Mouse (Mus musculus): Measurements from ENCODE around the gene Btbd7. TPM values are rescaled to one million over a fixed set of nuclear protein-coding genes. Genes with fewer than 3 reads are reported as not detected.

The Btbd7 gene
- polyA plus RNA-seq, 1 experiment: 12.4 TPM

DNA sequence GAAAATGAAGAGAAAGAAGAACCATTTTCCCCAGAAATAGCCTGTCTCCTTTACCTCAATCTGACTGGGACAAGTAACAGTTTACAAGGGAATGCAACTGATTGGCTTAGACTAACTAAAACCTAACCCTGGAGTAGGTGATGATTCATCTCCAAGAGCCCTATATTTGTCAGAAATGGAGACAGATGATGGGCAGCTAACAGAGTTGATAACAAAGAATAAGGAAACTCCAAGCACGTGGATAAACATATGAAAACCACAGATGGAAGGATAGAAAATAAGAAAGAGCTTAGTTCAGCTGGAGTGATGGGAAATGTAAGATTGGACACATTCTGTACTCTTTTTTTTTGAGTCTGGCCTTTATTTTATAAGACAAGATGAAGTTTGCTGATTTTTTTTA lies 7.7 kb downstream of the Btbd7 start:
- TF ChIP-seq CTCF (IDR thresholded peaks at IDR 0.05; ENCODE audit: extremely low read depth, insufficient read depth, low read length): no peak
- no peak for TF ChIP-seq POLR2A (IDR thresholded peaks at IDR 0.05; ENCODE audit: extremely low read depth, insufficient read depth, low read length)
- H3K4me3 ChIP-seq (ENCODE audit: insufficient read depth, low read length): no peak overlapping the region

GRCm38 (mm10) chr12:102869802-102870201 lies 8.5 kb downstream of the Btbd7 start:
- Histone ChIP-seq H3K4me3 (ENCODE audit: insufficient read depth, low read length) (no peak overlapping the region), H3K27ac (ENCODE audit: insufficient read depth, low read length) (no peak overlapping the region), H3K4me1 (ENCODE audit: control insufficient read depth, insufficient read depth, low read length) (peaks cover under 1% of the 10 kb centered on the region; the same call in 1 of the 2 replicates)
- TF ChIP-seq POLR2A (IDR thresholded peaks at IDR 0.05; ENCODE audit: extremely low read depth, insufficient read depth, low read length): no peak
- TF ChIP-seq CTCF (IDR thresholded peaks at IDR 0.05; ENCODE audit: extremely low read depth, insufficient read depth, low read length): no peak

More for the DNA sequence above, 7.7 kb downstream of the Btbd7 start:
- Histone ChIP-seq H3K4me1 (ENCODE audit: control insufficient read depth, insufficient read depth, low read length) (no peaks in the 10 kb centered on the region), H3K27ac (ENCODE audit: insufficient read depth, low read length) (no peak overlapping the region)

DNA sequence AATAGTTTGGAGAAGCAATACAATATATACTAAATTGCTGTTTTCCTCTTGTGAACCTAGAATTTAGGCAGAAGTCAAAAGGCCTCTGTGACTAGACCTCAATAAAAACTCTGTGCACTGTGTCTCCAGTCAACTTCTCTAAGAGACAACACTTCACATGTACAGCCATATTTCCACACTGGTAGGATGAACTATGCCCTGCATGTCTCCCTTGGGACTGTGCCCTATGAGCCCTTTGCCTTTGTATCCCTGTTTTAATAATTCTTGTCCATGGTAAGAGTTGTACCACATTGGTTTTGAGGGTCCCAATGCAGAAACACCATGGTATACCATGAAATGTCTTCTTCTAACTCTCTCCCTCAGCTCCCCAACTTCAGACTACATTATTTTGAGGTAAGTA lies 17.5 kb downstream of the Btbd7 start:
- Histone ChIP-seq H3K4me3 (ENCODE audit: insufficient read depth, low read length) (no peak overlapping the region), H3K4me1 (ENCODE audit: control insufficient read depth, insufficient read depth, low read length) (peaks cover 2% of the 10 kb centered on the region; the same call in 1 of the 2 replicates), H3K27ac (ENCODE audit: insufficient read depth, low read length) (no peak overlapping the region)
- TF ChIP-seq POLR2A (IDR thresholded peaks at IDR 0.05; ENCODE audit: extremely low read depth, insufficient read depth, low read length) (no peak), CTCF (IDR thresholded peaks at IDR 0.05; ENCODE audit: extremely low read depth, insufficient read depth, low read length) (no peak)

- no peak overlapping the region for H3K27ac ChIP-seq (ENCODE audit: insufficient read depth, low read length)
- H3K4me3 ChIP-seq (ENCODE audit: insufficient read depth, low read length): no peak overlapping the region
- H3K4me1 ChIP-seq (ENCODE audit: control insufficient read depth, insufficient read depth, low read length): no peaks in the 10 kb centered on the region
- TF ChIP-seq CTCF (IDR thresholded peaks at IDR 0.05; ENCODE audit: extremely low read depth, insufficient read depth, low read length) (no peak), POLR2A (IDR thresholded peaks at IDR 0.05; ENCODE audit: extremely low read depth, insufficient read depth, low read length) (no peak)
Measured at GRCm38 (mm10) chr12:102838271-102838670, 40.0 kb downstream of the Btbd7 start.

GRCm38 (mm10) chr12:102832746-102833300 lies 45.4 kb downstream of the Btbd7 start:
- H3K4me3 ChIP-seq (ENCODE audit: insufficient read depth, low read length): no peak overlapping the region
- H3K4me1 ChIP-seq (ENCODE audit: control insufficient read depth, insufficient read depth, low read length): no peaks in the 10 kb centered on the region
- H3K27ac ChIP-seq (ENCODE audit: insufficient read depth, low read length): no peak overlapping the region
- TF ChIP-seq POLR2A (IDR thresholded peaks at IDR 0.05; ENCODE audit: extremely low read depth, insufficient read depth, low read length) (no peak), CTCF (IDR thresholded peaks at IDR 0.05; ENCODE audit: extremely low read depth, insufficient read depth, low read length) (no peak)

- H3K27ac ChIP-seq (ENCODE audit: insufficient read depth, low read length): no peak overlapping the region
- H3K4me3 ChIP-seq (ENCODE audit: insufficient read depth, low read length): no peak overlapping the region
- TF ChIP-seq POLR2A (IDR thresholded peaks at IDR 0.05; ENCODE audit: extremely low read depth, insufficient read depth, low read length): no peak
- TF ChIP-seq CTCF (IDR thresholded peaks at IDR 0.05; ENCODE audit: extremely low read depth, insufficient read depth, low read length): no peak
- H3K4me1 ChIP-seq (ENCODE audit: control insufficient read depth, insufficient read depth, low read length): no peaks in the 10 kb centered on the region
Measured at GRCm38 (mm10) chr12:102831888-102832287, 46.4 kb downstream of the Btbd7 start.

DNA sequence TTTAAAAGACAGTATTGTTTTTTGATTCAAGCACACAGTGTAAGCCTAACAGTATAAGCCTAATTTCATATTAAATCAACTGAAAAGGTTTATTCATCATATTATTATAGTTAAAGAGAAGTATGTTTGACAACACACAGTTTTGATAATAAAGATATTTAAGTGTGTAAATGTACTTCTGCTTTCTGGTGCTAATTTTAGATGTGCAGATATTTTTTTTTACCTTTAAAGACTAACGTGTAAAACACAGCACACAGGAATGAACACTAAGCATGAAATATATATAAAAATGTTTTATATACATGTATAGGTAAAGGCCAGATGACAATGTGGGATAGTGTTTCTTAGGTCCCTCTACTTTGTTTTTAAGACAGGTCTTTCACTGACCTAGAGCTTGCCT lies 51.2 kb downstream of the Btbd7 start:
- no peak overlapping the region for H3K27ac ChIP-seq (ENCODE audit: insufficient read depth, low read length)

GRCm38 (mm10) chr12:102826399-102826798 lies 51.9 kb downstream of the Btbd7 start:
- Histone ChIP-seq H3K4me3 (ENCODE audit: insufficient read depth, low read length) (no peak overlapping the region), H3K4me1 (ENCODE audit: control insufficient read depth, insufficient read depth, low read length) (no peaks in the 10 kb centered on the region), H3K27ac (ENCODE audit: insufficient read depth, low read length) (no peak overlapping the region)
- TF ChIP-seq CTCF (IDR thresholded peaks at IDR 0.05; ENCODE audit: extremely low read depth, insufficient read depth, low read length): no peak
- TF ChIP-seq POLR2A (IDR thresholded peaks at IDR 0.05; ENCODE audit: extremely low read depth, insufficient read depth, low read length): no peak

More for the DNA sequence above, 51.2 kb downstream of the Btbd7 start:
- TF ChIP-seq POLR2A (IDR thresholded peaks at IDR 0.05; ENCODE audit: extremely low read depth, insufficient read depth, low read length) (no peak), CTCF (IDR thresholded peaks at IDR 0.05; ENCODE audit: extremely low read depth, insufficient read depth, low read length) (no peak)
- no peaks in the 10 kb centered on the region for H3K4me1 ChIP-seq (ENCODE audit: control insufficient read depth, insufficient read depth, low read length)
- no peak overlapping the region for H3K4me3 ChIP-seq (ENCODE audit: insufficient read depth, low read length)

GRCm38 (mm10) chr12:102814858-102815257 lies 63.4 kb downstream of the Btbd7 start:
- no peak for TF ChIP-seq POLR2A (IDR thresholded peaks at IDR 0.05; ENCODE audit: extremely low read depth, insufficient read depth, low read length)
- Histone ChIP-seq H3K27ac (ENCODE audit: insufficient read depth, low read length) (no peak overlapping the region), H3K4me3 (ENCODE audit: insufficient read depth, low read length) (no peak overlapping the region), H3K4me1 (ENCODE audit: control insufficient read depth, insufficient read depth, low read length) (no peaks in the 10 kb centered on the region; the same call in 1 of the 2 replicates)

DNA sequence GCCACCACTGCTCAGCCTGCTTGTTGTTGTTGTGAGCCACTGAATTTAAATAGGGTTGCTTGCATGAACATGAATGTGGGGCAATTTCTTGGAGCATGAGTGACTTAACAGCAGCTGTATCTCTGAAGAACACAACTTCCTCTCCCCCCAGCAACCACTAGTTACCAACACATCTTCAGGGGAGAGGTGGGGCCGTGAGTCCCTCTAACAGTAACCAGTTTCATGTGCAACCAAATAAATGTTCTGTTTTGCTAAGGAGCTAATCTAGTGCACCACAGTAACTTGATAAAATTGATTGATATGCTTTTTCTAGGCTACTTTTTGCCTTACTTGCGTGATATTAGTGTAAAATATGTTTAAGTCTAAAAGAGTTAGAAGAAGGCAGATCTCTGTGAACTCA lies 78.7 kb downstream of the Btbd7 start:
- no peak overlapping the region for H3K4me3 ChIP-seq (ENCODE audit: insufficient read depth, low read length)
- no peak for TF ChIP-seq POLR2A (IDR thresholded peaks at IDR 0.05; ENCODE audit: extremely low read depth, insufficient read depth, low read length)
- no peak for TF ChIP-seq CTCF (IDR thresholded peaks at IDR 0.05; ENCODE audit: extremely low read depth, insufficient read depth, low read length)
- no peak overlapping the region for H3K27ac ChIP-seq (ENCODE audit: insufficient read depth, low read length)
- H3K4me1 ChIP-seq (ENCODE audit: control insufficient read depth, insufficient read depth, low read length): no peaks in the 10 kb centered on the region
